19 mouse cellular contexts compared by ENCODE assay signal in the genomic region with DNA sequence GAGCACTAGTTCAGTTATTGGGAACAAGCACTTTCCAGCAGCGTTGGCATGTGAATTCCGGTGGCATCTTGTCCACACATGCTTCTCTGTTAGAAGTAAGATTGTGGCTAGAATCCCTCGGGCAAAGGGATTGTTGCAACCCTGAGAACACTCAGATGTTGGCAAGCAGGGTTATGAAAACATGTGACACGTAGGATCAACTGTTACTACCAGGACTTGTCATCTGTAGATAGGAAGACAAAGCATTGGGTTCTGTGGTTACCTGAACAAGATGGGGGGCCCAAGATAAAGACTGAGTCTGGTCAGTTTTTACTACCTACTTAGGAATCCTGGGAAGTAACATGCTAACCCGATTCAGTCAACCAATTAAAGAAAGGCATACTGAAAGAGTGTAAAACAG. TPM values are rescaled to one million over a fixed set of nuclear protein-coding genes. Genes with fewer than 3 reads are reported as not detected.
A peak's percentile ranks its signal among the peaks of the same experiment; 100 is the strongest.
DNase-seq lines count a peak whose midpoint lies in the region; ATAC-seq and TF ChIP-seq lines count a peak whose summit lies in the region.
"Had no signal": no experiment of that assay in that cellular context is flagged by ENCODE, and none has a peak within 500 bp of the region (broad histone marks: within the 10 kb centered on the region; RNA-seq: fewer than 3 reads in every experiment).

No protein-coding gene starts in this region.

- WGBS in embryonic facial prominence, embryonic 14.5 days = 71% methylated on average over 5 of the region's 5 CpGs
- WGBS in embryonic facial prominence, embryonic 10.5 days = 93% methylated on average over 5 of the region's 5 CpGs
- WGBS in lung, postnatal 0 days = 59% methylated on average over 5 of the region's 5 CpGs
- WGBS in lung, adult 2 months = 62% methylated on average over 5 of the region's 5 CpGs
- WGBS in embryonic facial prominence, embryonic 15.5 days = 46% methylated on average over 5 of the region's 5 CpGs
- 60% methylated on average over 5 of the region's 5 CpGs for WGBS in stomach, postnatal 0 days
- 90% methylated on average over 5 of the region's 5 CpGs for WGBS in midbrain, embryonic 10.5 days

- H3K27me3 ChIP-seq in embryonic facial prominence, embryonic 14.5 days (replicated peaks; ENCODE audit: control insufficient read depth, insufficient read depth, low read length) = no peaks in the 10 kb centered on the region
- no peaks in the 10 kb centered on the region for H3K27me3 ChIP-seq in embryonic facial prominence, embryonic 10.5 days (replicated peaks; ENCODE audit: low read depth, poor library complexity, severe bottlenecking)
- H3K27me3 ChIP-seq in lung, postnatal 0 days (replicated peaks; ENCODE audit: insufficient read depth, low read length) = no peaks in the 10 kb centered on the region
- H3K27me3 ChIP-seq in embryonic facial prominence, embryonic 15.5 days = no peaks in the 10 kb centered on the region
- no peaks in the 10 kb centered on the region for H3K27me3 ChIP-seq in stomach, postnatal 0 days (ENCODE audit: control insufficient read depth, insufficient read depth, low read length)
- no peaks in the 10 kb centered on the region for H3K27me3 ChIP-seq in midbrain, embryonic 10.5 days (ENCODE audit: low read depth, poor library complexity, severe bottlenecking)
- H3K27me3 ChIP-seq: heart, embryonic 15.5 days; liver, embryonic 13.5 days; midbrain, embryonic 15.5 days had no signal

- no peaks in the 10 kb centered on the region for H3K9me3 ChIP-seq in embryonic facial prominence, embryonic 14.5 days (ENCODE audit: control insufficient read depth, low read length)
- no peaks in the 10 kb centered on the region for H3K9me3 ChIP-seq in embryonic facial prominence, embryonic 10.5 days
- no peaks in the 10 kb centered on the region for H3K9me3 ChIP-seq in lung, postnatal 0 days (ENCODE audit: low read length)
- no peaks in the 10 kb centered on the region for H3K9me3 ChIP-seq in embryonic facial prominence, embryonic 15.5 days (replicated peaks)
- no peaks in the 10 kb centered on the region for H3K9me3 ChIP-seq in stomach, postnatal 0 days (ENCODE audit: control insufficient read depth, low read length)
- H3K9me3 ChIP-seq in midbrain, embryonic 10.5 days (replicated peaks) = no peaks in the 10 kb centered on the region
- H3K9me3 ChIP-seq: heart, embryonic 15.5 days; liver, embryonic 13.5 days; midbrain, embryonic 15.5 days had no signal

- no peak overlapping the region for H3K4me2 ChIP-seq in embryonic facial prominence, embryonic 14.5 days (ENCODE audit: low read depth, low read length)
- H3K4me2 ChIP-seq in lung, postnatal 0 days (replicated peaks; ENCODE audit: low read depth, low read length) = no peak overlapping the region
- no peak overlapping the region for H3K4me2 ChIP-seq in embryonic facial prominence, embryonic 15.5 days (replicated peaks)
- H3K4me2 ChIP-seq in stomach, postnatal 0 days (replicated peaks; ENCODE audit: low read depth) = no peak overlapping the region
- H3K4me2 ChIP-seq: heart, embryonic 15.5 days; liver, embryonic 13.5 days; midbrain, embryonic 15.5 days had no signal

- no peak overlapping the region for H3K4me3 ChIP-seq in embryonic facial prominence, embryonic 14.5 days (ENCODE audit: low read depth, low read length)
- no peak overlapping the region for H3K4me3 ChIP-seq in embryonic facial prominence, embryonic 10.5 days
- H3K4me3 ChIP-seq in lung, postnatal 0 days (ENCODE audit: low read depth, low read length) = no peak overlapping the region
- no peak overlapping the region for H3K4me3 ChIP-seq in lung, adult 2 months (replicated peaks; ENCODE audit: extremely low read depth, low read depth, low read length)
- H3K4me3 ChIP-seq in embryonic facial prominence, embryonic 15.5 days (replicated peaks) = no peak overlapping the region
- no peak overlapping the region for H3K4me3 ChIP-seq in stomach, postnatal 0 days (ENCODE audit: low read depth, low read length)
- H3K4me3 ChIP-seq in midbrain, embryonic 10.5 days = no peak overlapping the region
- H3K4me3 ChIP-seq: heart, embryonic 15.5 days; liver, embryonic 13.5 days; midbrain, embryonic 15.5 days had no signal

- TF ChIP-seq POLR2A in lung, adult 2 months (IDR thresholded peaks at IDR 0.05; ENCODE audit: borderline replicate concordance, extremely low read depth, low read depth, low read length) = no peak

- no peak overlapping the region for H3K27ac ChIP-seq in embryonic facial prominence, embryonic 14.5 days (replicated peaks; ENCODE audit: low read depth, low read length)
- no peak overlapping the region for H3K27ac ChIP-seq in embryonic facial prominence, embryonic 10.5 days (replicated peaks)
- H3K27ac ChIP-seq in lung, postnatal 0 days (ENCODE audit: low read length) = peak overlapping the region; percentile 38; the same call in 1 of the 2 replicates
- H3K27ac ChIP-seq in embryonic facial prominence, embryonic 15.5 days (replicated peaks) = 0 out of 2 replicates have a peak overlapping the region, but pooled peaks have one; percentile 31
- H3K27ac ChIP-seq in stomach, postnatal 0 days (replicated peaks) = peak overlapping the region; percentile 72
- H3K27ac ChIP-seq in midbrain, embryonic 10.5 days (replicated peaks) = no peak overlapping the region
- H3K27ac ChIP-seq: heart, embryonic 15.5 days; hindbrain, postnatal 0 days; liver, embryonic 13.5 days; midbrain, embryonic 15.5 days had no signal

- peak; percentile 44 for DNase-seq in embryonic facial prominence, embryonic 14.5 days (ENCODE audit: low spot score)
- DNase-seq in embryonic facial prominence, embryonic 10.5 days (ENCODE audit: low spot score) = no peak
- DNase-seq in lung, postnatal 0 days (ENCODE audit: low spot score) = peak; percentile 12
- no peak for DNase-seq in lung, adult 2 months
- no peak for DNase-seq in stomach, postnatal 0 days (ENCODE audit: low spot score)
- DNase-seq in midbrain, embryonic 10.5 days (ENCODE audit: low spot score) = no peak
- DNase-seq: cerebellum, adult 9-11 months; heart, adult 11 months; kidney, adult 8-10 months; layer of hippocampus, postnatal 36 days; liver, embryonic 13.5 days; lung, postnatal 14 days; right cerebral cortex, adult 18-20 months; thymus, adult 2 months had no signal

- no peak overlapping the region for H3K9ac ChIP-seq in embryonic facial prominence, embryonic 14.5 days (ENCODE audit: low read depth, low read length)
- H3K9ac ChIP-seq in lung, postnatal 0 days (replicated peaks; ENCODE audit: low read depth) = no peak overlapping the region
- H3K9ac ChIP-seq in embryonic facial prominence, embryonic 15.5 days = no peak overlapping the region
- H3K9ac ChIP-seq in stomach, postnatal 0 days (ENCODE audit: low read length) = no peak overlapping the region
- H3K9ac ChIP-seq: heart, embryonic 15.5 days; liver, embryonic 13.5 days; midbrain, embryonic 15.5 days had no signal

- no peak for TF ChIP-seq CTCF in lung, postnatal 0 days (IDR thresholded peaks at IDR 0.05)
- no peak for TF ChIP-seq CTCF in lung, adult 2 months (IDR thresholded peaks at IDR 0.05; ENCODE audit: insufficient read depth, low read length)
- TF ChIP-seq CTCF in stomach, postnatal 0 days (IDR thresholded peaks at IDR 0.05; ENCODE audit: low read depth) = no peak

- ATAC-seq in embryonic facial prominence, embryonic 14.5 days (ENCODE audit: low read depth) = no peak
- ATAC-seq in lung, postnatal 0 days = no peak
- ATAC-seq in embryonic facial prominence, embryonic 15.5 days (ENCODE audit: insufficient number of reproducible peaks, low FRiP score, low TSS enrichment, low read depth) = no peak
- no peak for ATAC-seq in stomach, postnatal 0 days (ENCODE audit: low FRiP score, low TSS enrichment)
- ATAC-seq in CD4-positive, CD25-positive, alpha-beta regulatory T cell, adult 4 months = no peak

- H3K4me1 ChIP-seq in embryonic facial prominence, embryonic 14.5 days (ENCODE audit: control insufficient read depth, insufficient read depth, low read length) = no peaks in the 10 kb centered on the region
- H3K4me1 ChIP-seq in embryonic facial prominence, embryonic 10.5 days = no peaks in the 10 kb centered on the region
- no peaks in the 10 kb centered on the region; the same call in 1 of the 2 replicates for H3K4me1 ChIP-seq in lung, postnatal 0 days (ENCODE audit: insufficient read depth, low read depth, low read length)
- H3K4me1 ChIP-seq in lung, adult 2 months (ENCODE audit: control insufficient read depth, insufficient read depth, low read length) = peaks cover 2% of the 10 kb centered on the region; the same call in 1 of the 2 replicates
- no peaks in the 10 kb centered on the region for H3K4me1 ChIP-seq in embryonic facial prominence, embryonic 15.5 days
- no peaks in the 10 kb centered on the region for H3K4me1 ChIP-seq in stomach, postnatal 0 days (replicated peaks; ENCODE audit: control insufficient read depth, insufficient read depth)
- no peaks in the 10 kb centered on the region for H3K4me1 ChIP-seq in midbrain, embryonic 10.5 days
- H3K4me1 ChIP-seq: heart, embryonic 15.5 days; liver, embryonic 13.5 days; midbrain, embryonic 15.5 days had no signal

- TF ChIP-seq EP300 in lung, postnatal 0 days (IDR thresholded peaks at IDR 0.05) = no peak
- TF ChIP-seq EP300 in stomach, postnatal 0 days (optimal IDR thresholded peaks at IDR 0.05) = no peak

- peaks cover 57% of the 10 kb centered on the region for H3K36me3 ChIP-seq in embryonic facial prominence, embryonic 14.5 days (ENCODE audit: control insufficient read depth, insufficient read depth, low read length)
- peaks cover 81% of the 10 kb centered on the region for H3K36me3 ChIP-seq in embryonic facial prominence, embryonic 10.5 days (replicated peaks)
- peaks cover 20% of the 10 kb centered on the region; the same call in 1 of the 2 replicates for H3K36me3 ChIP-seq in lung, postnatal 0 days (ENCODE audit: insufficient read depth, low read length)
- peaks cover 49% of the 10 kb centered on the region for H3K36me3 ChIP-seq in embryonic facial prominence, embryonic 15.5 days
- H3K36me3 ChIP-seq in stomach, postnatal 0 days (ENCODE audit: control insufficient read depth, insufficient read depth, low read length) = peaks cover 13% of the 10 kb centered on the region
- peaks cover 90% of the 10 kb centered on the region for H3K36me3 ChIP-seq in midbrain, embryonic 10.5 days

RNA-seq across cellular contexts. Expression of a gene that starts 18.8 kb away (rescaled TPM):
- polyA plus RNA-seq in embryonic facial prominence, embryonic 14.5 days (2014; fragmentation: Nextera tagmentation; extraction: Ambion mirVana) = 123 and 141 TPM in 2 replicates
- 245 and 273 TPM in 2 replicates for polyA plus RNA-seq in embryonic facial prominence, embryonic 10.5 days (2016; fragmentation: Nextera tagmentation; extraction: Ambion mirVana)
- polyA plus RNA-seq in lung, postnatal 0 days (2015; fragmentation: Nextera tagmentation; extraction: Ambion mirVana) = 95.4 and 118 TPM in 2 replicates
- 21.3 and 46.3 TPM in 2 replicates for polyA plus RNA-seq in lung, adult 2 months (2012; rRNA removed)
- 119 and 128 TPM in 2 replicates for polyA plus RNA-seq in embryonic facial prominence, embryonic 15.5 days (2015; fragmentation: Nextera tagmentation; extraction: Ambion mirVana)
- 131 and 140 TPM in 2 replicates for polyA plus RNA-seq in stomach, postnatal 0 days (2015; fragmentation: Nextera tagmentation; extraction: Ambion mirVana)
- polyA plus RNA-seq in CD4-positive, CD25-positive, alpha-beta regulatory T cell, adult 4 months (2017; shearing (Covaris generic)) = 10 to 100 TPM; 47.8 to 54.1 TPM
- 404 and 439 TPM in 2 replicates for polyA plus RNA-seq in midbrain, embryonic 10.5 days (2016; fragmentation: Nextera tagmentation; extraction: Ambion mirVana)

RNA-seq across cellular contexts. Expression of a gene that starts 46.7 kb away (rescaled TPM):
- polyA plus RNA-seq in embryonic facial prominence, embryonic 14.5 days (2014; fragmentation: Nextera tagmentation; extraction: Ambion mirVana) = 1.8 and 2.3 TPM in 2 replicates
- polyA plus RNA-seq in embryonic facial prominence, embryonic 10.5 days (2016; fragmentation: Nextera tagmentation; extraction: Ambion mirVana) = 1.2 and 1.7 TPM in 2 replicates
- polyA plus RNA-seq in lung, postnatal 0 days (2015; fragmentation: Nextera tagmentation; extraction: Ambion mirVana) = 0.63 and 0.76 TPM in 2 replicates
- 0.62 and 0.68 TPM in 2 replicates for polyA plus RNA-seq in lung, adult 2 months (2012; rRNA removed)
- 1.7 and 1.8 TPM in 2 replicates for polyA plus RNA-seq in embryonic facial prominence, embryonic 15.5 days (2015; fragmentation: Nextera tagmentation; extraction: Ambion mirVana)
- 0.53 TPM in 2 replicates for polyA plus RNA-seq in stomach, postnatal 0 days (2015; fragmentation: Nextera tagmentation; extraction: Ambion mirVana)
- 1 to 10 TPM in 1 of 2 experiments, under 1 TPM in 1; 0.75 to 1.1 TPM for polyA plus RNA-seq in CD4-positive, CD25-positive, alpha-beta regulatory T cell, adult 4 months (2017; shearing (Covaris generic))
- polyA plus RNA-seq in midbrain, embryonic 10.5 days (2016; fragmentation: Nextera tagmentation; extraction: Ambion mirVana) = 2.4 and 2.5 TPM in 2 replicates

Comparison
In these comparisons a context has a peak if more than half of its experiments do, and no peak if none do; other contexts are left out.
1. DNase-seq: peak in embryonic facial prominence, embryonic 14.5 days (single experiment) and lung, postnatal 0 days (single experiment); none in embryonic facial prominence, embryonic 10.5 days (single experiment), lung, adult 2 months (single experiment), stomach, postnatal 0 days (single experiment) and midbrain, embryonic 10.5 days (single experiment).
2. H3K27ac ChIP-seq: peak in lung, postnatal 0 days (single experiment), embryonic facial prominence, embryonic 15.5 days (single experiment) and stomach, postnatal 0 days (single experiment); none in embryonic facial prominence, embryonic 14.5 days (single experiment), embryonic facial prominence, embryonic 10.5 days (single experiment) and midbrain, embryonic 10.5 days (single experiment).